Comparison of ENCODE assay signal across 18 mouse cellular contexts in genomic region chr10:8807581-8807980, GRCm38 (mm10).
DNase-seq lines count a peak whose midpoint lies in the region; ATAC-seq and TF ChIP-seq lines count a peak whose summit lies in the region.
"Had no signal": no experiment of that assay in that cellular context is flagged by ENCODE, and none has a peak within 500 bp of the region (broad histone marks: within the 10 kb centered on the region; RNA-seq: fewer than 3 reads in every experiment).

No protein-coding gene starts in this region.

- H3K9me3 ChIP-seq in kidney, embryonic 14.5 days (ENCODE audit: control insufficient read depth, low read length): no peaks in the 10 kb centered on the region
- H3K9me3 ChIP-seq: embryonic facial prominence, embryonic 12.5 days; forebrain, embryonic 10.5 days; heart, embryonic 13.5 days; limb, embryonic 13.5 days; megakaryocyte, embryonic 14.5 days had no signal

- no peak for TF ChIP-seq POLR2A in kidney, adult 2 months (IDR thresholded peaks at IDR 0.05; ENCODE audit: low read depth, low read length)

- peaks cover 50% of the 10 kb centered on the region for H3K4me1 ChIP-seq in kidney, adult 2 months (ENCODE audit: control insufficient read depth, insufficient read depth, low read length)
- peaks cover 5% of the 10 kb centered on the region for H3K4me1 ChIP-seq in kidney, embryonic 14.5 days (ENCODE audit: control insufficient read depth, insufficient read depth, low read length)

- no peak for TF ChIP-seq CTCF in kidney, adult 2 months (conservative IDR thresholded peaks at IDR 0.05; ENCODE audit: insufficient read depth, insufficient read length, low read depth, low read length)

- H3K27me3 ChIP-seq in kidney, adult 2 months (replicated peaks; ENCODE audit: control insufficient read depth, insufficient read depth, low read length): no peaks in the 10 kb centered on the region
- H3K27me3 ChIP-seq in kidney, embryonic 14.5 days (ENCODE audit: control insufficient read depth, insufficient read depth, low read length): no peaks in the 10 kb centered on the region
- H3K27me3 ChIP-seq: CH12.LX; embryonic facial prominence, embryonic 12.5 days; heart, embryonic 13.5 days; limb, embryonic 13.5 days; megakaryocyte, embryonic 14.5 days had no signal

- H3K4me2 ChIP-seq in kidney, embryonic 14.5 days (replicated peaks; ENCODE audit: low read depth, low read length): no peak overlapping the region
- H3K4me2 ChIP-seq: embryonic facial prominence, embryonic 12.5 days; heart, embryonic 13.5 days; limb, embryonic 13.5 days had no signal

- peak overlapping the region; percentile 29 for H3K27ac ChIP-seq in kidney, adult 2 months (ENCODE audit: insufficient read depth, low read depth, low read length)
- H3K27ac ChIP-seq in kidney, embryonic 14.5 days (ENCODE audit: low read depth, low read length): no peak overlapping the region
- H3K27ac ChIP-seq: embryonic facial prominence, embryonic 12.5 days; forebrain, embryonic 10.5 days; heart, embryonic 13.5 days; left cerebral cortex, adult 2 months; limb, embryonic 13.5 days had no signal

- H3K9ac ChIP-seq in kidney, embryonic 14.5 days (ENCODE audit: low read depth, low read length): no peak overlapping the region
- H3K9ac ChIP-seq: embryonic facial prominence, embryonic 12.5 days; heart, embryonic 13.5 days; limb, embryonic 13.5 days had no signal

- no peak for ATAC-seq in kidney, embryonic 14.5 days (ENCODE audit: low FRiP score, low TSS enrichment)
- no peak for ATAC-seq in CD4-positive, CD25-positive, alpha-beta regulatory T cell, adult 4 months
- ATAC-seq: activated CD4-positive, CD25-positive, alpha-beta regulatory T cell, adult 4 months; inflammation-experienced regulatory T-cells, adult 6 months had no signal

- H3K4me3 ChIP-seq in kidney, adult 2 months (ENCODE audit: insufficient read depth, low read depth, low read length): no peak overlapping the region
- no peak overlapping the region for H3K4me3 ChIP-seq in kidney, embryonic 14.5 days (ENCODE audit: low read length)
- H3K4me3 ChIP-seq: embryonic facial prominence, embryonic 12.5 days; forebrain, embryonic 10.5 days; heart, embryonic 13.5 days; left cerebral cortex, adult 2 months; limb, embryonic 13.5 days; megakaryocyte, embryonic 14.5 days had no signal

- WGBS in kidney, adult 2 months: 48% methylated on average over 9 of the region's 9 CpGs
- 82% methylated on average over 9 of the region's 9 CpGs for WGBS in kidney, embryonic 14.5 days

- H3K36me3 ChIP-seq in kidney, adult 2 months (ENCODE audit: control insufficient read depth, insufficient read depth, low read length): no peaks in the 10 kb centered on the region; the same call in 1 of the 2 replicates
- peaks cover 3% of the 10 kb centered on the region; the same call in 1 of the 2 replicates for H3K36me3 ChIP-seq in kidney, embryonic 14.5 days (ENCODE audit: control insufficient read depth, insufficient read depth, low read length)

- peak; percentile 40 for DNase-seq in adrenal gland, postnatal 14 days
- no peak for DNase-seq in adrenal gland, postnatal 25 days
- peak; percentile 69 for DNase-seq in kidney, adult 2 months
- DNase-seq in right cerebral cortex, postnatal 10 days (ENCODE audit: low spot score in 2 of 2): peak; percentile 39 to 58
- no peak for DNase-seq in right cerebral cortex, postnatal 25 days
- DNase-seq in layer of hippocampus, postnatal 25 days (ENCODE audit: extremely low spot score in 1 of 2, low spot score in 1 of 2): no peak
- DNase-seq: gastrocnemius, postnatal 25 days had no signal

Comparison
In these comparisons a context has a peak if more than half of its experiments do, and no peak if none do; other contexts are left out.
1. DNase-seq: peak in adrenal gland, postnatal 14 days (single experiment), kidney, adult 2 months (single experiment) and right cerebral cortex, postnatal 10 days (2 of 2); none in adrenal gland, postnatal 25 days (single experiment), right cerebral cortex, postnatal 25 days (single experiment) and layer of hippocampus, postnatal 25 days (0 of 2).